In the genomic region with DNA sequence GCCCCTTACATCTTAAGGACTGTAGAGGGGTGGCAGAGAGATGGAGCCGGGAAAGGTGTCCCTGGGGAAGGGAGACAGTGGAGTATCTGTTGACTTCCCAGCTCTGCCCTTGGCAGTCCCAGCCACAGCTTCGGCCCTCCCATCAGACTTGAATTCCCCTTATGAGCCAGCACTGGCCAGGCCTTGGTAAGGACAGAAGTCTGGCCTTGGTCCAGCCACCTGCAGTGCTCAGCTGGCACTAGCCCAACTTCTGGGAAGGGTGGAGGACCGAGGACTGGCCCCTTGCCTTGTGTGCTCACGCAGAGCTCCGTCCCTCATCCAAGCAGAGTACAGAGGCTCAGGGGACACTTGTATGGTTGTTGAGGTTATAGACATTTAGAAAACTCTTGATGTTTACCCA, we compare ENCODE assay signal across 10 mouse cellular contexts. TPM values are rescaled to one million over a fixed set of nuclear protein-coding genes. Genes with fewer than 3 reads are reported as not detected.
A peak's percentile ranks its signal among the peaks of the same experiment; 100 is the strongest.
DNase-seq lines count a peak whose midpoint lies in the region; ATAC-seq and TF ChIP-seq lines count a peak whose summit lies in the region.
"Had no signal": no experiment of that assay in that cellular context is flagged by ENCODE, and none has a peak within 500 bp of the region (broad histone marks: within the 10 kb centered on the region; RNA-seq: fewer than 3 reads in every experiment).

No protein-coding gene starts in this region.

- WGBS in midbrain, embryonic 16.5 days: 49% methylated on average over 5 of the region's 5 CpGs

- TF ChIP-seq CTCF in left cerebral cortex, adult 2 months (IDR thresholded peaks at IDR 0.05): no peak

- H3K27ac ChIP-seq in left cerebral cortex, adult 2 months: no peak overlapping the region
- H3K27ac ChIP-seq in midbrain, embryonic 16.5 days (ENCODE audit: low read length): no peak overlapping the region
- H3K27ac ChIP-seq: liver, embryonic 13.5 days had no signal

- intact Hi-C loops in left cerebral cortex, adult 2 months (cut with DNase I): no loop called here

- no peak overlapping the region for H3K9ac ChIP-seq in midbrain, embryonic 16.5 days (ENCODE audit: low read depth, low read length)
- H3K9ac ChIP-seq: liver, embryonic 13.5 days had no signal

- no peaks in the 10 kb centered on the region for H3K9me3 ChIP-seq in midbrain, embryonic 16.5 days (replicated peaks; ENCODE audit: control insufficient read depth, low read length, poor library complexity, severe bottlenecking)
- H3K9me3 ChIP-seq: liver, embryonic 13.5 days had no signal

- H3K36me3 ChIP-seq in midbrain, embryonic 16.5 days (ENCODE audit: control insufficient read depth, insufficient read depth, low read length): no peaks in the 10 kb centered on the region
- H3K36me3 ChIP-seq: liver, embryonic 13.5 days had no signal

- no peak overlapping the region for H3K4me3 ChIP-seq in left cerebral cortex, adult 2 months
- H3K4me3 ChIP-seq in midbrain, embryonic 16.5 days (ENCODE audit: low read depth, low read length): no peak overlapping the region
- H3K4me3 ChIP-seq: liver, embryonic 13.5 days had no signal

- DNase-seq in left cerebral cortex, adult 2 months (ENCODE audit: extremely low spot score in 1 of 2, low spot score in 2 of 2): peak; percentile 26 to 35
- DNase-seq in left cerebral cortex, adult 11 months (ENCODE audit: low spot score): no peak
- DNase-seq in heart, adult 9 months (ENCODE audit: low spot score in 2 of 2): peak; percentile 80 to 82
- DNase-seq in layer of hippocampus, adult 9-11 months: peak; percentile 8
- peak; percentile 78 to 81 for DNase-seq in right cerebral cortex, postnatal 10 days (ENCODE audit: low spot score in 2 of 2)
- DNase-seq: liver, embryonic 13.5 days had no signal

- H3K4me1 ChIP-seq in midbrain, embryonic 16.5 days (ENCODE audit: control insufficient read depth, insufficient read depth, low read length): peaks cover 5% of the 10 kb centered on the region

- peak; percentile 58; the same call in 1 of the 2 replicates for ATAC-seq in cerebellum, adult (ENCODE audit: insufficient number of reproducible peaks, low FRiP score, low TSS enrichment)
- ATAC-seq in monocyte, adult 5-6 weeks (replicated peaks; ENCODE audit: insufficient number of reproducible peaks, low FRiP score, low TSS enrichment, poor library complexity, severe bottlenecking): no peak
- ATAC-seq in midbrain, embryonic 16.5 days: no peak

- H3K4me2 ChIP-seq in midbrain, embryonic 16.5 days (ENCODE audit: low read length): no peak overlapping the region
- H3K4me2 ChIP-seq: liver, embryonic 13.5 days had no signal

- peaks cover 21% of the 10 kb centered on the region for H3K27me3 ChIP-seq in midbrain, embryonic 16.5 days (ENCODE audit: control insufficient read depth, insufficient read depth, low read depth, low read length)

RNA-seq across cellular contexts. Expression of a gene that starts 8.8 kb away (rescaled TPM):
- under 1 TPM; 0.28 to 0.43 TPM for total RNA-seq in left cerebral cortex, adult 2 months (2021)
- not detected in 3 replicates for total RNA-seq in monocyte, adult 5-6 weeks (2017)
- 0.87 and 1.1 TPM in 2 replicates for polyA plus RNA-seq in midbrain, embryonic 16.5 days (2015; fragmentation: Nextera tagmentation; extraction: Ambion mirVana)
- total RNA-seq: MEL had no signal

RNA-seq across cellular contexts. Expression of a gene that starts 55.4 kb away (rescaled TPM):
- total RNA-seq in left cerebral cortex, adult 2 months (2021): 1 to 10 TPM; 4.2 to 5.5 TPM
- total RNA-seq in monocyte, adult 5-6 weeks (2017): 23.7 to 36.3 TPM (median 30.3 TPM) in 3 replicates
- 7.6 and 8.0 TPM in 2 replicates for polyA plus RNA-seq in midbrain, embryonic 16.5 days (2015; fragmentation: Nextera tagmentation; extraction: Ambion mirVana)
